Mouse (Mus musculus): ENCODE measurements at regions not wholly inside any gene's neighbourhood (a gene's known extent, or its start where the extent isn't known, plus 50 kb on each side); places are given as distances from the start of the nearest gene placed in this dataset.
"Not testable (repeated sequence)": the region's sequence is repeated elsewhere in the genome, so short reads cannot be mapped to it uniquely, and the experiment has no call there.

- no peak for DNase-seq (ENCODE audit: extremely low read depth, low read depth, low spot score)
- no peaks in the 10 kb centered on the region for H3K79me2 ChIP-seq (ENCODE audit: control insufficient read depth, insufficient read depth, low read length)
- no peaks in the 10 kb centered on the region for H3K36me3 ChIP-seq (ENCODE audit: control insufficient read depth, insufficient read depth, low read length)
- no peak overlapping the region for H3K9ac ChIP-seq (ENCODE audit: low read depth, low read length)
- no peak overlapping the region for H3K27ac ChIP-seq (replicated peaks; ENCODE audit: insufficient read depth, low read depth, low read length)
- TF ChIP-seq CTCF (IDR thresholded peaks at IDR 0.05; ENCODE audit: low read depth, low read length) (no peak), POLR2A (IDR thresholded peaks at IDR 0.05; ENCODE audit: extremely low read depth, insufficient read depth, low read length) (no peak)
- WGBS, result 67% methylated on average over 3 of the region's 3 CpGs
- H3K4me1 ChIP-seq (ENCODE audit: control insufficient read depth, insufficient read depth, low read length), result no peaks in the 10 kb centered on the region
- H3K4me3 ChIP-seq (ENCODE audit: insufficient read depth, low read depth, low read length), result no peak overlapping the region
- no peaks in the 10 kb centered on the region for H3K27me3 ChIP-seq (ENCODE audit: control insufficient read depth, insufficient read depth, low read length)
These were observed 1144.6 kb upstream of the Tacstd2 start for GRCm38 (mm10) chr6:68680099-68680791.

DNA sequence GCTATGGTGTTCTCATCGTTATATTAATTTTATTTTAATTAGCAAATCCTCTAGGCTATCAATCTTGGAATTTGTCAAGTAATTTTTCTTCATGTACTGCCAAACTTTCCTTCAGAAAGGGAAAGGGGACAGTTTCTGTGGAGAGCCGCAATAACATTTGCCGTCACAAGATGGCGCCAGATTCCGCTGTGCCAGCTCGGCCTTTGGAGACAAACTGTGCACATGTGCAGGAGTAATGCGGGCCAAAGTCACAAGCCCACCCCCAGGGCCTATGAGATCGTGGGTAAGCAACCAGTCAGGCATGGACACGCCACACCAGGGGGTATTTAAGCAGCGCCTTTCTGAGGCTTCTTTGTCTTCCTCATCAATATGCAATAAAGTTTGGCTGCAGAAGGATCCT lies 1132.8 kb upstream of the Tacstd2 start:
- H3K27me3 ChIP-seq (ENCODE audit: control insufficient read depth, insufficient read depth, low read length); H3K4me3 ChIP-seq (ENCODE audit: insufficient read depth, low read depth, low read length); H3K4me1 ChIP-seq (ENCODE audit: control insufficient read depth, insufficient read depth, low read length); H3K36me3 ChIP-seq (ENCODE audit: control insufficient read depth, insufficient read depth, low read length); H3K79me2 ChIP-seq (ENCODE audit: control insufficient read depth, insufficient read depth, low read length); H3K27ac ChIP-seq (replicated peaks; ENCODE audit: insufficient read depth, low read depth, low read length); H3K9ac ChIP-seq (ENCODE audit: low read depth, low read length): not testable (repeated sequence)
- peak; percentile 90 for TF ChIP-seq CTCF (IDR thresholded peaks at IDR 0.05; ENCODE audit: low read depth, low read length)
- WGBS, result 1% methylated on average over 10 of the region's 10 CpGs
- DNase-seq (ENCODE audit: extremely low read depth, low read depth, low spot score), result peak; percentile 4

DNA sequence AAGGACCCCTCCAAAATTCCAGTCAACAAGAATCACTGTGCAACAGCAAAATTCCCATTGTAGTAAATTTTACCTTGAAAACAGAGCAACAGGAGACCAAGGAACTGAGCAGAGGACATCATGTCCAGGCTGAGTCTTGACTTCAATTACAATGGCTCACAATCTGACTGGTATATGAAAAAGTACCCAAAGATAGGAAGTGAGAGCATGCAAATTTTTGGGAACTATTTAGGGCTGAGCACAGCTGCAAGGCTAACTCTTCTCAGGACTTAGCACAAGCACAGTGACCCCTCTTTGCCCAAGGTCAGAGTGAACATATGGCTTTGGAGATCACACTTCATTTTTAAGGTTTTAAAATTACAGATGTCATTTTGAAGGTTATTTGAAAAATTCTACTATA lies 1096.7 kb upstream of the Tacstd2 start:
- H3K4me3 ChIP-seq (ENCODE audit: insufficient read depth, low read depth, low read length); H3K9ac ChIP-seq (ENCODE audit: low read depth, low read length); DNase-seq (ENCODE audit: extremely low read depth, low read depth, low spot score); H3K4me1 ChIP-seq (ENCODE audit: control insufficient read depth, insufficient read depth, low read length); H3K79me2 ChIP-seq (ENCODE audit: control insufficient read depth, insufficient read depth, low read length); H3K27ac ChIP-seq (replicated peaks; ENCODE audit: insufficient read depth, low read depth, low read length); H3K27me3 ChIP-seq (ENCODE audit: control insufficient read depth, insufficient read depth, low read length); H3K36me3 ChIP-seq (ENCODE audit: control insufficient read depth, insufficient read depth, low read length): not testable (repeated sequence)

- TF ChIP-seq CTCF (IDR thresholded peaks at IDR 0.05; ENCODE audit: low read depth, low read length), result no peak
- no peak for TF ChIP-seq POLR2A (IDR thresholded peaks at IDR 0.05; ENCODE audit: extremely low read depth, insufficient read depth, low read length)
- H3K9ac ChIP-seq (ENCODE audit: low read depth, low read length), result no peak overlapping the region
- H3K27ac ChIP-seq (replicated peaks; ENCODE audit: insufficient read depth, low read depth, low read length), result no peak overlapping the region
- no peak for DNase-seq (ENCODE audit: extremely low read depth, low read depth, low spot score)
- 61% methylated on average over 1 of the region's 1 CpGs for WGBS
- H3K4me1 ChIP-seq (ENCODE audit: control insufficient read depth, insufficient read depth, low read length), result no peaks in the 10 kb centered on the region
- H3K27me3 ChIP-seq (ENCODE audit: control insufficient read depth, insufficient read depth, low read length), result no peaks in the 10 kb centered on the region
- no peaks in the 10 kb centered on the region for H3K79me2 ChIP-seq (ENCODE audit: control insufficient read depth, insufficient read depth, low read length)
- no peaks in the 10 kb centered on the region for H3K36me3 ChIP-seq (ENCODE audit: control insufficient read depth, insufficient read depth, low read length)
- no peak overlapping the region for H3K4me3 ChIP-seq (ENCODE audit: insufficient read depth, low read depth, low read length)
These were observed 1096.2 kb upstream of the Tacstd2 start for GRCm38 (mm10) chr6:68631787-68632186.

DNA sequence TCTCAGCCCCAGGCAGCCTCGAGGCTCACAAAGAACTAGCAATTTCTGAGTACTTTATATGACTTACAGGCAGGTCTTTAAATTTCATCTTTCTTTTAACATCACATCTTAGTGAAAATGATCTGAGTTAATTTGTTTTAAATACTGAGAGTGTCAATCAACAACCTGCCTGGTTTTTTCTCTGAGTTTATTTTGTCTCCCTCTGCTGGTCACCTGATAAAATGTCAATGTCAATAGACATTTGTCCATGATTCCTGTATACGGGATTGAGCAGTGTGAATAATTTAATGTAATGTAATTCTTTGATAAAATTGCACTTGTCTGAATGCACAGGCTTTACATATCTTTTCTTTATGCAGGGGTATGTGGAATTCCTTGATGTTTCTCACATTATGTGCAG lies 1070.4 kb upstream of the Tacstd2 start:
- DNase-seq (ENCODE audit: extremely low read depth, low read depth, low spot score), result no peak
- H3K36me3 ChIP-seq (ENCODE audit: control insufficient read depth, insufficient read depth, low read length), result no peaks in the 10 kb centered on the region
- H3K27ac ChIP-seq (replicated peaks; ENCODE audit: insufficient read depth, low read depth, low read length), result no peak overlapping the region
- H3K9ac ChIP-seq (ENCODE audit: low read depth, low read length), result no peak overlapping the region
- no peaks in the 10 kb centered on the region for H3K27me3 ChIP-seq (ENCODE audit: control insufficient read depth, insufficient read depth, low read length)
- no peaks in the 10 kb centered on the region for H3K4me1 ChIP-seq (ENCODE audit: control insufficient read depth, insufficient read depth, low read length)
- 69% methylated on average over 2 of the region's 2 CpGs for WGBS
- H3K4me3 ChIP-seq (ENCODE audit: insufficient read depth, low read depth, low read length), result no peak overlapping the region
- H3K79me2 ChIP-seq (ENCODE audit: control insufficient read depth, insufficient read depth, low read length), result no peaks in the 10 kb centered on the region
- no peak for TF ChIP-seq POLR2A (IDR thresholded peaks at IDR 0.05; ENCODE audit: extremely low read depth, insufficient read depth, low read length)
- TF ChIP-seq CTCF (IDR thresholded peaks at IDR 0.05; ENCODE audit: low read depth, low read length), result no peak

Measured in liver, adult 2 months (tissue).